Mouse (Mus musculus) lung, embryonic 16.5 days (tissue): ENCODE measurements at regions not wholly inside any gene's neighbourhood (a gene's known extent, or its start where the extent isn't known, plus 50 kb on each side); places are given as distances from the start of the nearest gene placed in this dataset.
A peak's percentile ranks its signal among the peaks of the same experiment; 100 is the strongest.
"Not testable (repeated sequence)": the region's sequence is repeated elsewhere in the genome, so short reads cannot be mapped to it uniquely, and the experiment has no call there.

Experiments
- ATAC-seq: fragments of 200-750 bp; cut with Nextera tagmentation; 2 replicates; pipeline ENCODE4 v1.8.0; 2017; ENCODE audit warnings: low read depth, mild to moderate bottlenecking, moderate library complexity
- H3K27ac ChIP-seq: fragments of 300-500 bp; sonication (generic); 2 replicates; pipeline ENCODE4 v1.5.1; 2014; ENCODE audit warnings: mild to moderate bottlenecking, control low read depth, low read length
- H3K27me3 ChIP-seq: fragments of 300-500 bp; sonication (generic); 2 replicates; pipeline ENCODE4 v1.6.1; 2014; ENCODE audit warnings: low read depth, low read length, mixed read lengths; ENCODE audit not compliant: control insufficient read depth, insufficient read depth
- H3K36me3 ChIP-seq: fragments of 300-500 bp; sonication (generic); 2 replicates; pipeline ENCODE4 v1.6.1; 2014; ENCODE audit warnings: low read length; ENCODE audit not compliant: control insufficient read depth, insufficient read depth
- H3K4me1 ChIP-seq: fragments of 300-500 bp; sonication (generic); replicated peaks from 2 replicates; pipeline ENCODE4 v1.6.1; 2014; ENCODE audit warnings: low read length, mixed read lengths; ENCODE audit not compliant: control insufficient read depth, insufficient read depth
- H3K4me2 ChIP-seq: fragments of 300-500 bp; sonication (generic); 2 replicates; pipeline ENCODE4 v1.6.1; 2014; ENCODE audit warnings: low read depth, low read length, control low read depth
- H3K4me3 ChIP-seq: fragments of 300-500 bp; sonication (generic); 2 replicates; pipeline ENCODE4 v1.5.1; 2014; ENCODE audit warnings: mild to moderate bottlenecking, low read length, control low read depth
- H3K9ac ChIP-seq: fragments of 300-500 bp; sonication (generic); 2 replicates; pipeline ENCODE4 v1.6.1; 2014; ENCODE audit warnings: low read length, control low read depth
- H3K9me3 ChIP-seq: fragments of 300-500 bp; sonication (generic); 2 replicates; pipeline ENCODE4 v1.6.1; 2016; ENCODE audit warnings: low read length; ENCODE audit not compliant: control insufficient read depth
- WGBS: fragments of 180-500 bp; shearing (Covaris S2); extraction: QIAGEN DNeasy Blood & Tissue Kit; methylation state at CpG from one replicate; pipeline ENCODE4 v1.1.7; 2014; 5-methylcytosine and 5-hydroxymethylcytosine counted together

DNA sequence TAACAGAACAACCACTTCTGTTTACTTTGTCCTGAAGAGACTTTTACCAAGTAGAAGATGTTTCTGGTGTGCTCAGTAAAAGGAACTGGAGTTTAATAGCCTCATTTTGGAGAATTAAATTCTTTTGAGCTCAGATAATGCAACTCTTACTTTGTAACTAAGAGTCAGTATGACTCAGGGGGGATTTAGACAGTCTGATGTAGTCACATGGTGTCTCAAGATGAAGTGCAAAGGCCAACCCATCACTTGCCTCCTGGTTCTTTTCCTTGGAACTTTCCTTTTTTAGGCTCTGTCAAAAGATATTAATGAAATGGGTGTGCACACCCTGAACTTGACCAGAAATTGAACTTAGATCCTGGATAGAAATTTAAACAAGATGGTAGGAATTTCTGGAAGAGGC, 267.4 kb downstream of the Plod2 start:
- no peak for ATAC-seq
- Histone ChIP-seq H3K4me1 (no peaks in the 10 kb centered on the region), H3K4me2 (no peak overlapping the region), H3K9ac (no peak overlapping the region), H3K27me3 (no peaks in the 10 kb centered on the region), H3K9me3 (no peaks in the 10 kb centered on the region), H3K27ac (no peak overlapping the region), H3K4me3 (no peak overlapping the region), H3K36me3 (no peaks in the 10 kb centered on the region)

DNA sequence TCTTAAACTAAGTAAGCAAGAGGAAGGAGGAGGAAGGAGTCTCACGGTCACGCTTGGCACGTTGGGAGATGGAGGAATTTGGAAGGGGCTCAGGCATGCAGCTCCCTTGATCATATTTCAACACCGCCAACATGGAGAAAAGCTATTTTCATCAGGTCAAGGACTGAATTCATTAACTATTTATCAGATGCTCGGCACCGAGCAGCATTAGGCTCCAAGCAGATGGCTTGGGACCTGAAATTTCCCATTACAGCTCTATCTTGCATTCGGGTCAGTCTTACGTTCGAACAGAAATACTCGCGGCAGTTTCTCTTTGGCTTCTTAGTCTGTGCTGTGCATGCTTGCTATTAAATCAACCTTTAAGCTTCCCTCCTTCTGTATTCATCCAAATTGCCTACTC, 278.7 kb downstream of the Plod2 start:
- Histone ChIP-seq H3K4me1 (no peaks in the 10 kb centered on the region), H3K36me3 (no peaks in the 10 kb centered on the region), H3K27me3 (no peaks in the 10 kb centered on the region), H3K4me2 (peak overlapping the region; percentile 28), H3K4me3 (peak overlapping the region; percentile 5), H3K27ac (no peak overlapping the region), H3K9ac (no peak overlapping the region), H3K9me3 (no peaks in the 10 kb centered on the region)
- no peak for ATAC-seq
- 43% methylated on average over 11 of the region's 11 CpGs for WGBS

DNA sequence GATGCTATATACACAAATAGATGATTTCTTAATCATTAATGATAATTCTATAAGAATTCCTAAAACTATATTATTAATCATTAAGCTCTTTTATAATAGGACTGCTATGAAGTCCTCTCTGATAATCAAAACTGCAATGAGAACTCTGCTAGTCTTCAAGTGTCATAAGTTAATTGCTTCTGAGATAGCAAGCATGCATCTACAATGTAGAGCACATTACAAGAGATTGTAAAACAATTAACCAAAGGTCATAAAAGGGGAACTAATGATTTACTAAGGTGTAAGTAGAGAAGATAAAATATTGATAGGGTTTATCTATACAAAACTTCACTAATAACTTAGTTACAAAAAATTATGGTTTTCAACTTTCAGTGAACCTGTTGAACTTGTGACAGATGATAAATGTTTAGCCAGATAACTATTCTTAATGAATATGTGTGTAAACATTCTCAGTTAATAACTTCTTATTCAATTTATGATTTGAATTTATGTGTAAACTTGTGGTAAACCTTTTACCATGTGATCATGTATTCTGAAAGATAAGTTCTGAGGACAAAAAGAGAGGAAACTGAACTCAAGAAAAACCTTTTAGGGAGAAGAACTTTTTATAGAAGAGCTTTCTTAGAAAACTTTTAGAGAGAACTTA, 284.8 kb downstream of the Plod2 start:
- H3K9me3 ChIP-seq = no peaks in the 10 kb centered on the region
- H3K4me1 ChIP-seq = no peaks in the 10 kb centered on the region
- no peak overlapping the region for H3K9ac ChIP-seq
- no peaks in the 10 kb centered on the region for H3K36me3 ChIP-seq
- no peak overlapping the region for H3K4me3 ChIP-seq
- no peaks in the 10 kb centered on the region for H3K27me3 ChIP-seq
- H3K27ac ChIP-seq = no peak overlapping the region
- ATAC-seq = no peak
- H3K4me2 ChIP-seq = no peak overlapping the region

DNA sequence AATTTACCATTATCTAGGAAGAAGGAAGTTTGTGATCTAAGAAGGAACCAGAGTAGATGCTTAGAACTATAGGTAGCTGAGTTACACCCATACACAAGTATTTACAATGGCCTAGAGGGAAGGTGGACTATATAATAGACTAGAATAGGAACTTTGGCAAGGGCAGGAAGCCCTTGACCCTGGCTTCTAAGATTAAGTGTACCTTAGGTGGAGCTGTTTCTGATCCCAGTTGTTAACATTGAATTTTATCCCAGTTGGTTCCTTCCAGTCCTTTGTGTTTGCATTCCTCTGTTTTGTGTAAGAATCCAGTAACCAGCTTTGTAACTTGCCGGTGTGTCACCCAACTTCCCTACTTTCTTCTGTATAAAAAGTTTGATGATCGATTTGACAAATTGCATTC, 294.1 kb downstream of the Plod2 start:
- not testable (repeated sequence) for H3K9ac ChIP-seq, H3K36me3 ChIP-seq, H3K4me2 ChIP-seq, H3K4me1 ChIP-seq, H3K27ac ChIP-seq, H3K4me3 ChIP-seq, H3K9me3 ChIP-seq, H3K27me3 ChIP-seq, ATAC-seq
- 86% methylated on average over 2 of the region's 2 CpGs for WGBS

DNA sequence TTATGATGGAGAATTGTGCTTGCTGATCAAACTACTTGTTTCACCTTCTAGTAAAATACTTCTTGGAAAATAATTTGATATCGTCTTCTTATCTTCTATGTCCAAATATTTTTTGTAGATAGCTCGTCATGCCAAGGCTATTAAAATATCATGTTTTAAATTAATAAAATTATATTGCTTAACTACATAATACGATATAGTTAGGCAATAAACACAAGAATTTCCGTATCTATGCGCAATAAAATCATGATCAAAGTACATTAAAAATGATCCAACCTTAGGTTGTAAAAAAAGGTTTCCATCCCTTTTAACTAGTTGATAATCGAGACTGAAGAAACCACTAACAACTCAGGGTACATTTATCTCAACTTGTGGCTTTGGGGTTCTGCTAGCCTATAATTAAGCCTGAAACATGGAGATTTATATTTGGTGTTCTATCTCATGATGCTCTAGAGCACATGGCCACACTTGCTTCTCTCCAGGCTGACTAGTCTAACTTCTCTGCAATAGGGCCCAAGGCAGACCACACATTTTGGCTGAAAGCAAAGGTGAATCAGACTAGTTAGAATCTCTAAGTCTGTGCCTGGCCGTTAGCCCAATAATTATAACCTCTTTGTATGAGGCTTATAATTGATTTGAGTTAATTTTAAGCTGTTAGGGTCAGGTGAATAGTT, 314.5 kb downstream of the Plod2 start:
- WGBS = 78% methylated on average over 7 of the region's 7 CpGs
- Histone ChIP-seq H3K4me2 (no peak overlapping the region), H3K4me3 (no peak overlapping the region), H3K9ac (no peak overlapping the region), H3K27ac (no peak overlapping the region), H3K4me1 (no peaks in the 10 kb centered on the region), H3K27me3 (no peaks in the 10 kb centered on the region), H3K9me3 (no peaks in the 10 kb centered on the region), H3K36me3 (no peaks in the 10 kb centered on the region)
- ATAC-seq = no peak

DNA sequence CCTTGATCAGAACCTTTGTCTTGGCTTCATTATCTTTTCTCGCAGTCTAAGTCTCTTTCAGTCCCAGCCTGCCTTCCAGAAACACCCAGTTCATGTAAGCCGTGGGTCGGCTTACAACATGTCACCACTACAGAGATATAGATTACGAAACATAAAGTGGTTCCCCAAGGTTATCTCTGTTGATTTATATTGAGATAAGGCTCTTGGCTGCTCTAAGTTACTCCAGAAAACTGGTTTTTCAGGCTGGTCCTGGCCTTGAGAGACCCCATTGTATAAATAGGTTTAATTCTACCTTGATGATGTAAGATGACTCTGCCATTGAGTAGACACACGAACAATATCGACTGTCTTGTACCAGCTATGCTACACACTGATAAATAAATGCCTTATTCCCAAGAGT, 323.8 kb downstream of the Plod2 start:
- Histone ChIP-seq H3K4me3 (no peak overlapping the region), H3K36me3 (no peaks in the 10 kb centered on the region), H3K4me1 (no peaks in the 10 kb centered on the region), H3K27me3 (no peaks in the 10 kb centered on the region), H3K9me3 (no peaks in the 10 kb centered on the region), H3K9ac (no peak overlapping the region), H3K4me2 (no peak overlapping the region), H3K27ac (peak overlapping the region; percentile 39)
- ATAC-seq = peak; percentile 94
- WGBS = 42% methylated on average over 6 of the region's 6 CpGs

DNA sequence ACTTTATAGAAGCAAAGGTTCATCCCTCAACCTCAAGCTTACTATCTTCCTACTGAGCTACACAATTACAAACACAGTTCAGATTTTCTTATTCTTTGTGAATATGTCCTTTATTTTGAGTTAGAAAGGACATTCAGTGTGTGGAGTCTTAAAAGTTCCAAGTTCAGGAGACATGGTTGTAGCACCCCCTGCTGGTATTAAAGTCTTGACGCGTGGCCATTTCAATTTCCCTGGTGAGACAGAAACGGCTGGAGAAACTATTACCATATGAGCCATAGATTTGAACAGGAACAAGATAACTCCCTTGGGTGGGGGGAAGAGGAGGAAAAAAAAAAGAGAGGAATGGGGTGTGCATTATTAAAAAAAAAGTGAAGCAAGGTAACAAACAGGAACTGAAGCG, 336.6 kb downstream of the Plod2 start:
- Histone ChIP-seq H3K4me1 (no peaks in the 10 kb centered on the region), H3K4me3 (no peak overlapping the region), H3K27ac (no peak overlapping the region), H3K36me3 (no peaks in the 10 kb centered on the region), H3K4me2 (no peak overlapping the region), H3K9ac (no peak overlapping the region), H3K27me3 (no peaks in the 10 kb centered on the region), H3K9me3 (no peaks in the 10 kb centered on the region)
- 28% methylated on average over 4 of the region's 4 CpGs for WGBS
- ATAC-seq = 0 out of 2 replicates have a peak, but pooled peaks have one; percentile 52

DNA sequence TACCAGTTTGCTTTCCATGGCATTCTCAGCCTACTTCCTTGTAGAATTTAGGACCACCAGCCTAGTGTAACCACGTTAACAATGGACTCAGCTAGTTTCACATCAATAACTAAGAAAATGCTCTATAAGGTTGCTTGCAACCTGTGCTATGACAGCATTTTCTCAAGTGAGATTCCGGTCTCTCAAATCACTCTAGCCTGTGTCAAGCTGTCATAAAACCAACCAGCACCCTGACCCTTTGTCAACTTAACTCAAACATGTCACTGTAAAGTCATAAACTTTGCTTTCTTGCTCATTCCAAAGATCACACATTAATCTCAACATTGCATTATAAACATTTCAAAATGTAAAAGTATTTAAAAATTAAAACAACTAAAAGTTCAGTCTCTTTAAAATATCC, 337.8 kb downstream of the Plod2 start:
- Histone ChIP-seq H3K9me3 (no peaks in the 10 kb centered on the region), H3K27ac (no peak overlapping the region), H3K4me3 (no peak overlapping the region), H3K36me3 (no peaks in the 10 kb centered on the region), H3K27me3 (no peaks in the 10 kb centered on the region), H3K9ac (no peak overlapping the region), H3K4me2 (no peak overlapping the region), H3K4me1 (no peaks in the 10 kb centered on the region)
- no peak for ATAC-seq
- WGBS = 39% methylated on average over 2 of the region's 2 CpGs

DNA sequence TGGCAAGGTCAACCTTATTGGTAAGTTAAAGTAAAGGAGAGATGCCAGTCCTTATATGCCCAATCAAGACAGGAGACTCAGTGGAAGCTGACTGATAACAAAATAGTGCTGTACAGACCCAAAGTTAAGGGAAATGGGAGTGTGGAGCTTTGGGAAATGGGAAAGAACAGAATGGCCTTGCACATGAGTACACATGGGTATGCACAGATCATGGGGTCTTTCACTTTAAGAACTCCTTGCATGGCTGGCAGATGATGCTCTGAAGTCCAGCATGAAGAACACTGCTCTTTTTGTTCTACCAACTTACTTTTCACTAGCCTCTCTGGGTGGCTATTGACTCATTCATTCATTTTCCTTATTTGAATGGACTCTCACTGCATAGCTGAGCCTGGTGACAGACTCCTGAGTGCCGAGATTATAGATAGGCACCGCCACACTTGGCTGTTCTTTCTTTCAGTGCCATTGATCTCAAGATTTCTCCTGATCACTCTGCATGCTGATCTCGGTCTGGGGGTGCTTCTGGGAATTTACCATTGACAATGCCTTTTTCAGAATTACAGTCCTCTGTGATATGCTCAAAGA, 340.3 kb downstream of the Plod2 start:
- WGBS = 50% methylated on average over 3 of the region's 3 CpGs
- Histone ChIP-seq H3K9ac (no peak overlapping the region), H3K4me1 (no peaks in the 10 kb centered on the region), H3K4me2 (no peak overlapping the region), H3K9me3 (no peaks in the 10 kb centered on the region), H3K36me3 (no peaks in the 10 kb centered on the region), H3K27ac (no peak overlapping the region), H3K27me3 (no peaks in the 10 kb centered on the region), H3K4me3 (no peak overlapping the region)
- ATAC-seq = no peak
